Mouse (Mus musculus): ENCODE data around the gene P3h3.
"Not testable (repeated sequence)": the region's sequence is repeated elsewhere in the genome, so short reads cannot be mapped to it uniquely, and the experiment has no call there.

The P3h3 gene

DNA sequence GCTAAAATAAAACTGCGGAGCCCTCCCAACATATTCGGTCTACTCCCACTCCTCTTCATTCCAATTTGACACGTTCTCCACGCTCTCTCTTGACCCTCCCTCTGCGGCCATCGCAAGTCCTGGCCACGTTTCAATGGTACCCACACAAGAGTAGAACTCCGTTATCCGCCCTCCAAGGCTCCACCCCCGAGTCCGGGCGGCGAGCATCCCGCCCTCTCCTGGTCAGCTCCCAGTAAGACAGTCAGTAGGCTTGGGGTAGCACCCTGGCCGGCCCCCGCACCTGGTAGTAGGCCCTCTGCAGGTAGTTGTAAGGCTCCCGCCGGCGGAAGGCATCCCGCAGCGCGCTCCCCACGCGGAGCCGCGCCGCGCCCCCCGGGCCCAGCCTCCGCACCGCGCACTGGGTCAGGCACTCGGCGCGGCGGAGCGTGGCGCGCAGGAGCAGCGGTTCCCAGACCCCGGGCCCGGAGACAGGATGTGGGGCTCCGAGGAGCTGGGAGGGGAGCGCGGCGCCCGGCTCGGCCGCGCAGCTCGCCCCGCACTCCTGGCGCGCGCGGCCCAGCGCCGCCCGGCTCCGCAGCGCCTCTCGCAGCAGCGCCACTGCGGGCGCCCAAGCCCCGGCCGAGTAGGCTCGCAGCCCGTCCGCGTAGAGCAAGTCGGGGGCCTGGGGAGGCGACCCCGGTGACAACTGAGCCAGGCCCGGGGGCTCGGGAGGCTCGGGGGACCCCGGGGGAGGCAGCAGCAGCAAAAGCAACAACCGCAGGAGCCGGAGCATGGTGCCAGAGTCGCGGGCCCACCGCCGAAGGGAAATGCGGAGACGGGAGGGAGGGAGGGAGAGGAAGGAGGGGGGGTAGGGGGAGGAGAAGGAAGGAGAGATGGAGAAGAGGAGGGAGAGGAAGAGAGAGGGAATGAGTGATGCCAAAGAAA is at the start of gene P3h3:
Gene P3h3, minus strand, starts transcription at position 837 of the 924 bp plus-strand sequence.
- DNase-seq (ENCODE audit: low read depth, low spot score), result peak; percentile 80

DNA sequence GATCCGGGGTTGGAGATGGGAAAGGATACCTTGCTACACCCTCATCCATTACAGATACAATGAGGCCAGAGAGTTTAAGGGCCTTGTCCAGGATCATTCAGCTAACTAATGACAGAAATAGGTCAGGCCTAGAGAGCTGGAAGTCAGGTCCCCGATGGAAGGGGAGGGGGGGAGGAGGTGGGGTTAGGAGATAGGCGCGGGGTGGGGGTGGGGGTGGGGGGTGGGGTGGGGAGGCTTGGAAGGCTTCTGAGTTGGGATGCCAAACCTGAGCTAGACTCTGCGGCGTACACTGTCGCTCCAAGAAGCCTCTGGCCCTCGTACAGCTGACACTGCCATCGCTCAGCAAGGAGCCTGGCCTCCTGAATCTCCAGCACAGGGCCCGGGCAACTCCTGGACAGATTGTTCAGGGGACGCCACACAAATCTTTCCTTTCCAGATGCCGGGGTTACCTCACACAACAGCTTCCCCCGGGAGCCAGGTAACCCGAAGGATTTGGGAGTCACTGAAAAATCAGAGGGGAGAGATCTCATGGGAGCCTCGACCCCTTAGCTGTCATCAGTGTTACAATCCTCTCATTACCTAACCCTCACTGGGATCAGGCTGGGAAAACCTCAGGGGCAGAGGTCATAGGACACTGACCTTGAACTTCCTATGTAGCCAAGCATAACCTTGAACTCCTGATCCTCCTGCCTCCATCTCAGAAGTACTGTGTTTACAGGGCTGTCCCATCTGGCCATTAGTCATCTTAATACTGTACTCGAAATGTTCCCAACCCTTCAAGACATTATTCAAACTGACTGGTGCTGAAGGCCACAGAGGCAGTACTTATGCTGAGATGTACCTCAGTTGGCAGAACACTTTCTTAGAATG is 47.7 kb upstream of the P3h3 start:
- no peak for DNase-seq (ENCODE audit: low read depth, low spot score)

DNA sequence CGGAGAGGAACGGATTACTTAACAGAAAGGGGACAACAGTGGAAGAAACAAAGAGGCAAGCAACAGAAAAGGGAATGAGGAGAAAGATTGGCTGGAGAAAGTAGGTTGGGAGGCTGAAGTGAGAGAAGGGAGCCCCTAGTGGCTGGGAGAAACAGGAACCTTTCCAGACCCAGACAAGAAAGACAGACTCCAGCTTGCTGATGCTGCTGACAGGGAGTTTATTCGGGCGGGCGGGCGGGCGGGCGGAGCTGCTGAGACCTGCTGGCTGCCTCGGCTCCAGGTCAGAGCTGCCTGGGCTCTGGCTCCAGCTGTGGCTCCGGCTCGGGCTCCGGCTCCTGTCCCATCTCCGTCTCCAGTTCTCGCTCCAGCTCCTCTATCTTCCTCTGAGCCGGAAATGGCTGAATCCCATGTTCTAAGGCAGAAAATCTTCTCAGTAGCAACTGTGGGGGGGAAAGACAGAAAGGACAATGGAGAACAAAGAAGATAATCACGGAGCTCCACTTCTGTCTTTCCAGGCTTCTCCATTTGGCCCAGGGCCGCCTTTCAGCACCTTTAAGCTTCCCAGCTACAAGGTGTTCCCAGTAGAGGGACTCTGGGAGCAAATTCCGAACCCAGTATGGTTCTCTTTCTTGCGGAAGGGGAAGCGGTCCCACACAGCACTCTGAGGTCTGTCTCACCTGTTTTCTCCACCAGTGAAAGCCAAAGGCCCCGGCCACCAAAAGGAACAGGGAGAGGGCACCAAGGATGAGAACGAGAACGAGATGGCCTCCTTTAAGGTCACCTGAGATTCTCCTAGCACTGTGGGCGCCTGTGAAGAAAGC is 46.8 kb upstream of the P3h3 start:
- peak; percentile 97 for DNase-seq (ENCODE audit: low read depth, low spot score)

DNA sequence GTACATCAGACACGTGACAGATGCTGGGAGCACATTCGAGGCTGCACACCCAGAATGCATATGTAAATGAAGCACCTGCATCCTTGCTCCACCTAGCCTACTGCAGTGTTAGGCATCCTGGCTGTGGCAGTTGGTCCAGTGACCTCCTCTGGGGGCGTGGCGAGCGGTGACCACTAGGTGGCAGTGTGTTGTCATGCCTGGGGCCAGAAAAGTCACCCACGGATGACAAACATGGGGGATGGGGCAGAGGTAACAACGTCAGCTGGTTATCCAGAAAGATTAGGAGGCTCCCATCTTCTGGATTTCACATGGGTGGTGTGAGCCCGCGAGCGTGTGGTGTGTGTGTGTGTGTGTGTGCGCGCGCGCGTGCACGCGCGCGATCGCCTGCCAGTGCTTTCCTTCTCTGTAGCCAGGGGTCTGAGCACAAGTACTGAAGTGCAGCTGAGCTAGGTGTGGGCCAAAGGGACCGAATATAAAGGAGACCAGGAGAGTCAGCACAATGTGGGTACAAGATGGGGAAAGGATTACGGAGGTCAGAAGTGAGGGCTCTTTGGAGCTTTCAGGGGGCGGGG is 46.1 kb upstream of the P3h3 start:
- peak; percentile 96 for DNase-seq (ENCODE audit: low read depth, low spot score)

DNA sequence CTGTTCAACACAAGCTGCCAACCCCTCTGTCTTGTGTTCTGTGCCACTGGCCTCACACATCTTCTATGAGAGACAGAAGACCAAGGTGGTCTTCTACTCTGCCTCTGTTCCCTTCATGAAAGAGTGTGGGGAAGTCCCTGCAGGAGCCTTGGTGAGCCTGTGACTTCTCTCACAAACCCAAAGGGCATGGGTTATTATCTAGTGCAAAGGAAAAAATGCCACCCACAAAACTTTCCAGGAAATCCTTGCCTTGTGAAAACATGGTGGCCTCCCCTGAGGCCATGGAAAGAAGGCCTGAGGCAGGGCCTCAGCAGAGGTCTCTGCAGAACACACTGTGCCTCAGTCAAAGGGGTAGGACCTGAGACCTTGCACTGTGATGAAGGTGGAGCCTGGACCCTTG is 44.3 kb upstream of the P3h3 start:
- no peak for DNase-seq (ENCODE audit: low read depth, low spot score)

DNA sequence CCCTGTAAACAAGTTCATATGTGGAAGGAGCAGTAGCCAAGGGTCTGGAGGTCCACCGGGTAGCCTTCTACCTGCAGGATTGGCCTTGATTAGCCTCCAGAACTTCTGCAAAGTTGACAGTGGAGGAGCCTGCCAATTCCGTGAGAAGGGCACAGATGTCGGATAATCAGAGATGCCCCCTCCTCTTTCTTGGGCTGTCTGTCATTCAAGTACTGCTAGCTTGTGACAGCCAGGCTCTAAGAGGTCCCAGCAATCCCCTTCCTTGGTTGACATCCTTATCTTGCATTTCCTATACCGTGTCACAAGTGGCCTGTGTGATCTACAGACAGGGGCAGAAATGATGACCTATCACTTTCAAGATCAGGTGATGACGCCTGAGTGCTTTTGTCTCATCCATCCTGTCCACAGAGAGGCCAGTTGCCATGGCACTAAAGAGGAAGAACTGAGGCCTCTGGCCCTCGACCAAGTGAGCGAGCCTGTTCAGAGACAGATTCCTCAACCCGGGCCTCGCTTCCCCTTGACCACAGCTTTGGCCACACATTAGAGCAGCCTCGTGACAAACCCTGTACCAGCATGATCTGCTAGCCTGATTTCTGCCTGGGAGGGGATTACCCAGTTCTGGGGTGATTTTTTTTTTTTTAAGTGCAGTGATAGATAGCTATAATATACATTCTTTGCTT is 43.4 kb upstream of the P3h3 start:
- peak; percentile 48 for DNase-seq (ENCODE audit: low read depth, low spot score)

DNA sequence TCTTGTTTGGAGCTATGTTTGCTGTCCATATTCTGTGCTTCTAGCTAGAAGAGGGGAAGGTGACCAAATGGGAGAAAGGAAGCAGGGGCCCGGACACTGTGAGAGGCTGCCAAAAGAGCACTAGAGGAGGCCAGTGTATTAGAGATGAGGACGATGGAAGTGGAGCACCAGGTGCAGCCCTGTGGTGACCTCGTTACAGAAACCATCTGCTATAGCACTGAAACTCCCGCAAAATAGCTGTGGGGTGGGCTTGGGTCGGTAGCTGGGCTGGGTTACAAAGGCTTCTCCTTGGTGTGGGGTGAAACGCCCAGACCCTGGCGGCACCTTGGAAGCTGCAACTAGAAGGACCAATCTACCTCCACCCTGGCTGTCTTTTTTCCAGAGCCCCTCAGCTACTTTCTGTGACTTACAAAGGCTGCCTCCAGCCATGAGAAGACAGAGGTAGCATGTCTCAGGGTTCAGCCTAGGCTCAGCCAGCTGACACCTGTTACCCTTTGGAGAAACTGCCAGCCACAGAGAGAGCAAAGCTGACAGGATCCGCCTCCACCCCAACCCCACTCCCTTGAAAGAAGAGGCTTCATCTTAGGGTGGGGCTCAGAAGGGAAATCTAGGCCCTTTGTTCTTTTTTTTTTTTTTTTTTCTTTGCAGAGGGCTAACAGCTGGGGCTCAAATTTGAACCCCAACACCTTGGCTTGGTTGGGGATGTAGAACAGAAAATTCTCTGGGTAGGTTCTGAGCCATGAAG is 42.7 kb upstream of the P3h3 start:
- no peak for DNase-seq (ENCODE audit: low read depth, low spot score)

DNA sequence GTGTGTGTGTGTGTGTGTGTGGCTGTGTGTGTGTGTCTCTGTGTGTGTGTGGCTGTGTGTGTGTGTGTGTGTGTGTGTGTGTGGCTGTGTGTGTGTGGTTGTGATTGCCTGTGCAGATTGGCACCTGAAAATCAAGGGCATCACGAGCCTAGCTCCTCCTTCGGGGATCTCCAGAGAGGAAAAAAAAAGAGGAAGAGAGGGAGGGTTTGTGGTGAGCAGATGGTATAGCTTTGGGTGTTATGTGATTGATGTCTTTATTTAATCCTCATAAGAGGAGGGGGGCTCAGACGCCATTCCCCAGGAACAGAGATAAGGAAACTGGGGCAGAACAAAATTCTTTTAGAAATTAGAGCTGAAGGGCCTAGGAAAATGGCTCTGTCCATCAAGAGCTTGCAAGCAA is 40.8 kb upstream of the P3h3 start:
- DNase-seq (ENCODE audit: low read depth, low spot score), result no peak

DNA sequence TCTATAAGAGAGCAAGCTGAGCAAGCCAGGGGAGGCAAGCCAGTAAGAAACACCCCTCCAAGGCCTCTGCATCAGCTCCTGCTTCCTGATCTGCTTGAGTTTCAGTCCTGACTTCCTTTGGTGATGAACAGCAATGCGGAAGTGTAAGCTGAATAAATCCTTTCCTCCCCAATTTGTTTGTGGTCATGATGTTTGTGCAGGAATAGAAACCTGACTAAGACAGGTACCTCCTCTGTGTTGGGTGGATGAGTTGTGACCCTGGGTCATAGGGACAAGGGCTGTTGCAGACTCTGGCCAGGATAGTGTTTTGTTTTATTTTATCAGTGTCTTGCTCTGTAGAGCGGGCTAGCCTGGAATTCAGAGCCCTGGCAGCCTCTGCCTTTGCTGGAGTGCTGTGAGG is 36.6 kb upstream of the P3h3 start:
- not testable (repeated sequence) for DNase-seq (ENCODE audit: low read depth, low spot score)

DNA sequence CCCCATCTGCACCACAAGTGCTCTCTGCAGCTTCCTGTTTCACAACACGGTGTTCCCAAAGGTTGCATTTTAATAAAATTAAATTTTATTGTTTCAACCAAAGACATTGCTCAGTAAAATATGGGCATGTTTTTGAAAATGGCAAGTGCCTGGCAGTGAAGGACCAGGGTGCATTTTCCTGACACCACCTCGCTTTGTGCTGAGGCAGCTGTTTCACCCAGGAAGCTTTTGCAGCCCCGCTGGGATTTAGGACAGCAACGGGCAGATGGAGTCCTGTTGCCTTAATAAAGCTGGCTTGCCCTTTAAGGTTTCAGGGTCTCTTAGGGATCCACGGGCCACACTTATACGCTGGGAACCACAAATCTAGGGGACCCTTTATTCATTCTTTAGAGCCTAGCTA is 33.4 kb upstream of the P3h3 start:
- DNase-seq (ENCODE audit: low read depth, low spot score), result no peak

DNA sequence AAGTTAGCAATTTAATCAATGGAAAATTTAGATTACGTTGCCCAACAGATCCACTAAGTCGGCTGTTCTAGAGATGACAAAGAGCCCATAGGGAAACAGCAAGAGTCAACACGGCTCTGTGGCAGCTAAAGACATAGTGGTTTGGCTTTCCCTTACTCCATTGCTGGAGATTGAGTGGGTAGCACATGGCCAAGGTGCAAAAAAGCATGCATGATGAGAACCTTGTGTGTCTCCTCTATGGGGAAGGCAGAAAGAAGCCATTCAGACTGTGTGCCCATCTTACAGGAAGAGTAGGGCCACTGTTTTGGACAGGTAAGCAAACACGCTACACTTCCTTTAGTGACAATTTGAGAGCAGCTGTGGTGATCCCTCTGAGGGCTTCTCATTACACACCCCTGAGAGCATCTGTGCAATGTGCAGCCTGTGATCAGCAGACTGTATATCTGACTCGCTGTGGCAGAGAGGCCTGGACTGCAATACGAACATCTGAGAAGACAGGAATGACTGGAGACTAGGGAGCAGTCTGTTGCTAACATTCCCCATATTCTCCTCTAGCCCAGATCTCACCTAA is 31.1 kb upstream of the P3h3 start:
- DNase-seq (ENCODE audit: low read depth, low spot score), result no peak

DNA sequence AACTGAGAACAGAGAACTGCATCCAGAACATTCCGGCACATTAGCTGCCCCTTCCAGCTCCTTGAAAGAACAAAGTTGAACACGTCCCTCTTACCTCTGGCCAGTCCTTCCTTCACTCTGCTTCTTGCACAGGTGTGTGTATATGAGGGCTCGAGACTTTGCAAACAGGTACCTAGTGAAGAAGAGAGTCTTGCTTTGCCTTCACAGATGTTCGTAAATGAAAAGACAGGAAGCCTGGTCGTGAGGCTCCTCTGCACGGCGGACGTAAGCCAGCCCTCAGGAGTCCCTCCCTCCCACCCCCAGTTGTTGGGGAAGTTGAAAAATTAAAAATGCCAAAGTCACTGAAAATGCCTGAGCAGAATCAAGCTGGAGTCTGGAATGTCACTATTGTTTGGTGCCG is 30.4 kb upstream of the P3h3 start, which contains the start of gene Cd4:
Gene Cd4, minus strand, starts transcription at position 236 of the 400 bp plus-strand sequence.
- DNase-seq (ENCODE audit: low read depth, low spot score), result no peak

DNA sequence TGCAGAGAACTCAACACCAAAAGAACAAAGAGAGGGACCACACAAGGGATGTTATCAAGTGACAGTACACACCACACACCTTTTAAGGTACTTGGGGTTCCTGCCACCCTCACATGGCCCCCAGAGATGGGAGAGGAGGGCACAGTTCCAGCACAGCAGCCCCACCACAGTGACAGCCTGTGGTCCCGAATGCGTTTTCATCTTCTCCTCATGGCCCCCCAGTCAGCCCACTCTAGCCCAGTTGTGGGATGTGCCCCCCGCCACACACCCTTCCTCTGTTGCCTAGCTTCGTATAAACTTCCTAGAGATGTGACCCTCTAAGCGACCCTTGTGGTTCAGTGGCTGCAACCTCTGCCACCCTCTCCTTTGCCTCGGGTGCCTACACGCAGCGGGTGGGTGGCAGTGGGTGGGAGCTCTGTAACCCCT is 28.4 kb upstream of the P3h3 start:
- no peak for DNase-seq (ENCODE audit: low read depth, low spot score)

DNA sequence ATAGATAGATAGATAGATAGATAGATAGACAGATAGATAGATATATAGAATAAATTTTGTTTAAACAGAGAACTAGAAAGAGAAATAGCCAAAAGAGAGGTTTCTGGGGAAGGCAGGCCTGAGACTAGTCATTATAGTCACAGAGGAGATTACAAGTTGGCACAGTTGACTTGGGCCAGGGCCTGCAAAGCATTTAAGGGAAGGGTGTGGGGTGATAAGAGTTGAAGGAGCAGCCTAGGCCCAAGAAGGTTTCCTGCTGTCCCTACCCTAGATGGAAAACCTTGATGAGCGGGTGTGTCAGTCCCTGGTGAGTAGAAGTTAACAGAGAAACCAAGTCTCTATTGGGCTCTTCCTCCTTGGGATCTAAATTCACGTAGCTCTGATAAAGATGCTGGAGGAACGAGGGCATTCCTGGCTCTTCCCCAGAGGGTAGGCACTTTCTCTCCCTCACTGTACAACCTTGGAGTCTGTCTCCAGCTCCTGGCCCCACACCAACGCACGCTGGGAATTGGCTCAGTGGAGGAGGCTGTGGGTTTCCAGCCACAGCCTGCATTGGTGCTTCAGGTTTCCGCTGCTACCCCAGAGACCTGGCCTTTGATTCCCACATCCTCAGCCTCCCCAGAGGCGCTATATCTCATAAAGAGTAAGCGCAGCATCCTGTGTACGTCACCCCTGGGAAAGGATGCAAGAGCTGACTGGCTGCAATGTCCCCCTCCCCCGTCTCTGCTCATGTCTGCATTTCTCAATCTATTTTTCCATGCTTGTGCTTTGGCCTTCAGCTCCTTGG is 27.4 kb upstream of the P3h3 start:
- no peak for DNase-seq (ENCODE audit: low read depth, low spot score)

DNA sequence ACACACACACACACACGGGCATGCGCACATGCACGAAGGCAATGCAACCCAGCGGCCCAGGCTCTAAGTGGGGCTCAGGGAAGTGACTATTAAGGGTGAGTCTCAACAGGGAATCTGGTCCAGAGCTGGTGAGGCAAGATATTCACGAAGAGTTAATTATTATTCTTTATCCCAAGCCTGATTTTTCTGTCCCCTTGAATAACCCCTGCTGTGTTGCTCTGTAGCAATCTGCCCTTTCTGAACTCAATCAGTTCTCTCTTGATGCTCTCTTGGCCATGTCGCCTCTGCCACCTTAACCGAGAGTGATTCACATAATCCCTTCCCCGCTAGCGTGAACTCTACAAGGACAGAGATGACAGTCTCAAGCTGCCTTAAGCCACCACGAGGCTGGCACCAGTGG is 25.8 kb upstream of the P3h3 start:
- DNase-seq (ENCODE audit: low read depth, low spot score), result no peak

DNA sequence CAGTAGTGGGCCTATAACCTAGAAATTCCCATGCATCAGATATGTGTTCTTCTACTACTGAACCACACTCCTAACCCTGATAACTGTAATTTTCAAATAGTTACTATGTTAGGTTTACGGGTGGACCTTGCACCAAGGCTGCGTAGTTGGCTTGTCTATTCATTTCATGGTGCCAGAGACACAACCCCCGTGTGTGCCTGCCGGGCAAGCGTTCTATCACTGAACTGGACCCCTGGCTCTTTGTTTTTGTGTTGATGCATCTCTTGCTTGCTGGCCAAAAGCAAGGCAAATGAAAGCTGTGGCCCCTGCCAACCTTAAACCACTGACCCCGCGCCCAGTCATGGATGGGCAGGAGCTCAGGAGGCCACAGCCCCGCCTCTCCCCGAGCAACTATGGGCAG is 24.3 kb upstream of the P3h3 start:
- DNase-seq (ENCODE audit: low read depth, low spot score), result no peak

DNA sequence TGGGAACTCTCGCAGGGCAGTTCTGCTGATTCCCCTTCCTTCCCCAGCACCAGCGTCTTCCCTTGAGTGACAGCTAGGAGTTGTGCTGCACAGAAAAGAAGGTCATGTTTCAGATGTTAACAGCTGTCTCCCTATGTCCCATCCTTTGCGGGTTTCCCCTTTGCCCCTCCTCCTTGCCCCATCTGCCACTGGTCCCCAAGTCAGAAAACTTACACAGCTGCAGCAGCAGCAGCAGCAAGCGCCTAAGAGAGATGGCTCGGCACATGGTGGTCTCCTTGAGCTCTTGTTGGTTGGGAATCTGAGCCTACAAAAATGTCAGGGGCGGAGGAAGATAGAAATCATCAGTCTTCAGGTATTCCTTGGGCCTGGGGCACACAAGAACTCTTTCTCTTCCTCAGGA is 21.8 kb upstream of the P3h3 start:
- DNase-seq (ENCODE audit: low read depth, low spot score), result no peak

DNA sequence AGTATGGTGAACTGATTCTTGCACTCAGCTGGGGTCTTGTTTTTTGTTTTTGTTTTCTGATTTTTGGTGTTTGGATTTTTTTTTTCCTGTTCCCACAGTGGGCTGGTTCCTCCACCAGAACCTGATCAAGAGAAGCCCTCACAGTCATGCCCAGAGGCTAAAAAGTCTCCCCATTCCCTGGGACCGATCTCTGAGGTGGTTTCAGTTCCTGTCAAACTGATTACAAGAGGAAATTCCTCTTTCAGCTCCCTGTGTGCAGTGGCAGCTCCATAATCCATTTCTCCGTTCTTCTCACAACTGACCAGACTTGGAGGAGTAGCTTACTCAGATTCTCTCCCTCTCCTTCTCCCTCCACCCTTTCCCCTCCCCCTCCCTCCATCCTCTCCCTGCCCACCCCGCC is 16.8 kb upstream of the P3h3 start:
- DNase-seq (ENCODE audit: low read depth, low spot score), result no peak

DNA sequence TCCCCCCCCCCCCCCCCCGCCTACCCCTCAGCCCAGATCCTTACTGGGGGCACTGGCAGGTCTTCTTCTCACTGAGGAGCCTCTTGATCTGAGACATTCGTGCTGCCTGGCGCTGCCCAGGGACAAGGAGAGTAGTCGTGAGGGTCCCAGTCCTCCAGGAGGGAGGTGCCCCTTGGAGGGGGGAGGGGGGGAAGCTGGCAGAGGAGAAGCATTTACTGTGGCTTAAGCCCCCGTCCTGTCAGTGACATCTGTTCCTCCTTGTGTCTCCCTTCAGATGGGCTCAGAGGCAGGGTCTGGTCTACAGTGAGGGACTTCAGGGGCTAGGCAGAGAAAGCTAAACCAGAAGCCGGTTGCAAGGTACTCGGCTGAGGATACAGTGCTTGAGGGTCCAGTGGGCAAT is 9.0 kb upstream of the P3h3 start:
- no peak for DNase-seq (ENCODE audit: low read depth, low spot score)
